Mouse (Mus musculus) embryonic facial prominence, embryonic 10.5 days (tissue): ENCODE results near the gene Btg1. TPM values are rescaled to one million over a fixed set of nuclear protein-coding genes. Genes with fewer than 3 reads are reported as not detected.

ENCODE experiments used
- DNase-seq: peaks from one replicate; pipeline ENCODE4 v3.0.0-alpha.2; 2017; ENCODE audit warnings: low spot score
- H3K27ac ChIP-seq: fragments of 300-500 bp; sonication (generic); replicated peaks from 2 replicates; pipeline ENCODE4 v1.5.1; 2016; ENCODE audit warnings: mild to moderate bottlenecking
- H3K27me3 ChIP-seq: fragments of 300-500 bp; sonication (generic); replicated peaks from 2 replicates; pipeline ENCODE4 v1.6.1; 2016; ENCODE audit warnings: low read depth, mild to moderate bottlenecking; ENCODE audit not compliant: poor library complexity, severe bottlenecking
- H3K36me3 ChIP-seq: fragments of 300-500 bp; sonication (generic); replicated peaks from 2 replicates; pipeline ENCODE4 v1.6.1; 2016; ENCODE audit warnings: mild to moderate bottlenecking, moderate library complexity
- H3K4me1 ChIP-seq: fragments of 300-500 bp; sonication (generic); 2 replicates; pipeline ENCODE4 v1.6.1; 2016
- H3K4me3 ChIP-seq: fragments of 300-500 bp; sonication (generic); 2 replicates; pipeline ENCODE4 v1.5.1; 2016; ENCODE audit warnings: mild to moderate bottlenecking, moderate library complexity
- H3K9me3 ChIP-seq: fragments of 300-500 bp; sonication (generic); 2 replicates; pipeline ENCODE4 v1.6.1; 2016; ENCODE audit warnings: mild to moderate bottlenecking
- WGBS: fragments of 180-500 bp; shearing (Covaris S2); methylation state at CpG from one replicate; pipeline ENCODE4 v1.1.7; 2016; 5-methylcytosine and 5-hydroxymethylcytosine counted together
- polyA plus RNA-seq: library from polyadenylated mRNA; unstranded; fragments of >200 nt; fragmentation: Nextera tagmentation; extraction: Ambion mirVana; gene quantifications from 2 replicates; pipeline ENCODE4 v1.2.1, GENCODE M21; 2016

Btg1 gene
- 23.2 and 29.7 TPM in 2 replicates for polyA plus RNA-seq

- Histone ChIP-seq H3K36me3 (peaks cover 20% of the 10 kb centered on the region), H3K9me3 (no peaks in the 10 kb centered on the region), H3K27me3 (no peaks in the 10 kb centered on the region), H3K27ac (peak within 1 kb of the TSS; percentile 98), H3K4me3 (peak within 1 kb of the TSS; percentile 98), H3K4me1 (peaks cover 24% of the 10 kb centered on the region)
- peak; percentile 100 for DNase-seq
- WGBS = 0% methylated on average over 37 of the region's 37 CpGs
Measured at GRCm38 (mm10) chr10:96616709-96617116, at the start of gene Btg1. Gene Btg1, plus strand, starts transcription at chr10:96617006.

GRCm38 (mm10) chr10:96569469-96569868 lies 47.3 kb upstream of the Btg1 start:
- no peak for DNase-seq
- Histone ChIP-seq H3K4me3 (no peak overlapping the region), H3K27ac (no peak overlapping the region), H3K4me1 (peaks cover 5% of the 10 kb centered on the region), H3K9me3 (peaks cover 7% of the 10 kb centered on the region; the same call in 1 of the 2 replicates), H3K36me3 (no peaks in the 10 kb centered on the region), H3K27me3 (no peaks in the 10 kb centered on the region)
- WGBS = 81% methylated on average over 8 of the region's 8 CpGs

GRCm38 (mm10) chr10:96571176-96571575 lies 45.6 kb upstream of the Btg1 start:
- H3K36me3 ChIP-seq = no peaks in the 10 kb centered on the region
- H3K4me1 ChIP-seq = peaks cover 5% of the 10 kb centered on the region
- H3K9me3 ChIP-seq = peaks cover 7% of the 10 kb centered on the region; the same call in 1 of the 2 replicates
- no peak for DNase-seq
- no peak overlapping the region for H3K4me3 ChIP-seq
- H3K27ac ChIP-seq = peak overlapping the region; percentile 26
- no peaks in the 10 kb centered on the region for H3K27me3 ChIP-seq
- 62% methylated on average over 4 of the region's 4 CpGs for WGBS

- no peak for DNase-seq
- H3K4me1 ChIP-seq = peaks cover 13% of the 10 kb centered on the region
- no peaks in the 10 kb centered on the region for H3K36me3 ChIP-seq
- WGBS = 87% methylated on average over 6 of the region's 6 CpGs
- H3K27ac ChIP-seq = no peak overlapping the region
- no peaks in the 10 kb centered on the region for H3K27me3 ChIP-seq
- H3K9me3 ChIP-seq = no peaks in the 10 kb centered on the region
- no peak overlapping the region for H3K4me3 ChIP-seq
Measured at GRCm38 (mm10) chr10:96574786-96575185, 42.0 kb upstream of the Btg1 start.

- WGBS = 86% methylated on average over 5 of the region's 5 CpGs
- no peaks in the 10 kb centered on the region for H3K27me3 ChIP-seq
- no peak overlapping the region for H3K4me3 ChIP-seq
- H3K4me1 ChIP-seq = peaks cover 13% of the 10 kb centered on the region
- no peak for DNase-seq
- H3K27ac ChIP-seq = no peak overlapping the region
- no peaks in the 10 kb centered on the region for H3K9me3 ChIP-seq
- no peaks in the 10 kb centered on the region for H3K36me3 ChIP-seq
Measured at GRCm38 (mm10) chr10:96575338-96575737, 41.5 kb upstream of the Btg1 start.

- H3K36me3 ChIP-seq = no peaks in the 10 kb centered on the region
- H3K4me3 ChIP-seq = no peak overlapping the region
- no peaks in the 10 kb centered on the region for H3K27me3 ChIP-seq
- H3K4me1 ChIP-seq = peaks cover 12% of the 10 kb centered on the region; the same call in 1 of the 2 replicates
- H3K9me3 ChIP-seq = no peaks in the 10 kb centered on the region
- H3K27ac ChIP-seq = no peak overlapping the region
- no peak for DNase-seq
- 92% methylated on average over 5 of the region's 5 CpGs for WGBS
Measured at GRCm38 (mm10) chr10:96578924-96579323, 37.9 kb upstream of the Btg1 start.

- H3K4me1 ChIP-seq = peaks cover 12% of the 10 kb centered on the region; the same call in 1 of the 2 replicates
- no peaks in the 10 kb centered on the region for H3K9me3 ChIP-seq
- WGBS = 52% methylated on average over 4 of the region's 4 CpGs
- H3K27ac ChIP-seq = no peak overlapping the region
- H3K4me3 ChIP-seq = no peak overlapping the region
- no peak for DNase-seq
- H3K27me3 ChIP-seq = no peaks in the 10 kb centered on the region
- H3K36me3 ChIP-seq = no peaks in the 10 kb centered on the region
Measured at GRCm38 (mm10) chr10:96579436-96579835, 37.4 kb upstream of the Btg1 start.

GRCm38 (mm10) chr10:96580246-96580645 lies 36.6 kb upstream of the Btg1 start:
- no peak overlapping the region for H3K27ac ChIP-seq
- no peak for DNase-seq
- H3K4me3 ChIP-seq = no peak overlapping the region
- H3K27me3 ChIP-seq = no peaks in the 10 kb centered on the region
- H3K36me3 ChIP-seq = no peaks in the 10 kb centered on the region
- peaks cover 12% of the 10 kb centered on the region; the same call in 1 of the 2 replicates for H3K4me1 ChIP-seq
- 82% methylated on average over 7 of the region's 7 CpGs for WGBS
- H3K9me3 ChIP-seq = no peaks in the 10 kb centered on the region

- H3K4me3 ChIP-seq = no peak overlapping the region
- DNase-seq = no peak
- peaks cover 12% of the 10 kb centered on the region; the same call in 1 of the 2 replicates for H3K4me1 ChIP-seq
- H3K27ac ChIP-seq = no peak overlapping the region
- no peaks in the 10 kb centered on the region for H3K27me3 ChIP-seq
- WGBS = 68% methylated on average over 6 of the region's 6 CpGs
- H3K9me3 ChIP-seq = no peaks in the 10 kb centered on the region
- no peaks in the 10 kb centered on the region for H3K36me3 ChIP-seq
Measured at GRCm38 (mm10) chr10:96581232-96581631, 35.6 kb upstream of the Btg1 start.

GRCm38 (mm10) chr10:96586191-96586880 lies 30.5 kb upstream of the Btg1 start:
- WGBS = 71% methylated on average over 4 of the region's 4 CpGs
- Histone ChIP-seq H3K4me1 (0 out of 2 replicates have a peak, but pooled peaks cover 1% of the 10 kb centered on the region), H3K9me3 (no peaks in the 10 kb centered on the region), H3K27me3 (no peaks in the 10 kb centered on the region), H3K27ac (no peak overlapping the region), H3K36me3 (no peaks in the 10 kb centered on the region), H3K4me3 (no peak overlapping the region)
- DNase-seq = no peak

- no peaks in the 10 kb centered on the region for H3K27me3 ChIP-seq
- no peaks in the 10 kb centered on the region for H3K4me1 ChIP-seq
- DNase-seq = no peak
- 76% methylated on average over 4 of the region's 4 CpGs for WGBS
- H3K9me3 ChIP-seq = no peaks in the 10 kb centered on the region
- no peak overlapping the region for H3K4me3 ChIP-seq
- no peak overlapping the region for H3K27ac ChIP-seq
- H3K36me3 ChIP-seq = no peaks in the 10 kb centered on the region
Measured at GRCm38 (mm10) chr10:96586881-96587217, 30.0 kb upstream of the Btg1 start.

GRCm38 (mm10) chr10:96588233-96588632 lies 28.6 kb upstream of the Btg1 start:
- Histone ChIP-seq H3K36me3 (no peaks in the 10 kb centered on the region), H3K9me3 (no peaks in the 10 kb centered on the region), H3K4me3 (no peak overlapping the region), H3K27ac (no peak overlapping the region), H3K27me3 (no peaks in the 10 kb centered on the region), H3K4me1 (no peaks in the 10 kb centered on the region)
- WGBS = 90% methylated on average over 6 of the region's 6 CpGs
- no peak for DNase-seq

GRCm38 (mm10) chr10:96589781-96590180 lies 27.0 kb upstream of the Btg1 start:
- no peaks in the 10 kb centered on the region for H3K9me3 ChIP-seq
- H3K36me3 ChIP-seq = no peaks in the 10 kb centered on the region
- H3K27ac ChIP-seq = no peak overlapping the region
- no peaks in the 10 kb centered on the region for H3K27me3 ChIP-seq
- 90% methylated on average over 5 of the region's 5 CpGs for WGBS
- no peak for DNase-seq
- no peaks in the 10 kb centered on the region for H3K4me1 ChIP-seq
- H3K4me3 ChIP-seq = no peak overlapping the region
